ENCODE assay signal across 9 mouse cellular contexts in the genomic region with DNA sequence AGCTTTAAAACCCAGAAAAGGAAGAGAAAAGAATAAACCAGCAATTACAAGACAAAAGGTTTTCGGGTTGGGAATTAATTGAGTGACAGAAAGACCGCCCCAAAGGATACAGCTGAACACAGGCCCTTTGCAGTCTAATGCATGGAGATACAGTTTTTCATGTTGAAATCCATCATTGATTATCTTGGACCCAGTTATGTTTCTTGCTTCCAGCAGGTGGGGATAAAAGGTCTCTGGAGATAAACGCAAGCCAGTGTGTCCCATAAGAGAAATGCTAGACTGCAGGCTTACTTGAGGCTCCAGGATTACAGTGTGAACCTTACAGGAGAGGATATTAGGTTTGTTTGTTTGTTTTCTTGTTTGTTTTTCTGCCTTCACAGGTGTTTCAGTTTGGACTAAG.
DNase-seq lines count a peak whose midpoint lies in the region; ATAC-seq and TF ChIP-seq lines count a peak whose summit lies in the region.
"Had no signal": no experiment of that assay in that cellular context is flagged by ENCODE, and none has a peak within 500 bp of the region (broad histone marks: within the 10 kb centered on the region; RNA-seq: fewer than 3 reads in every experiment).

No protein-coding gene starts in this region.

- peak; percentile 38; the same call in 1 of the 2 replicates for ATAC-seq in neural tube, embryonic 12.5 days (ENCODE audit: low FRiP score, low read depth)
- peak; percentile 24; the same call in 1 of the 2 replicates for ATAC-seq in hindbrain, embryonic 16.5 days

- no peaks in the 10 kb centered on the region for H3K36me3 ChIP-seq in neural tube, embryonic 12.5 days
- no peaks in the 10 kb centered on the region for H3K36me3 ChIP-seq in hindbrain, embryonic 16.5 days (ENCODE audit: control insufficient read depth, insufficient read depth, low read length)
- H3K36me3 ChIP-seq: limb, embryonic 15.5 days had no signal

- H3K27me3 ChIP-seq in neural tube, embryonic 12.5 days (replicated peaks), result no peaks in the 10 kb centered on the region
- H3K27me3 ChIP-seq in hindbrain, embryonic 16.5 days (replicated peaks; ENCODE audit: control insufficient read depth, insufficient read depth, low read length), result no peaks in the 10 kb centered on the region
- H3K27me3 ChIP-seq: limb, embryonic 15.5 days had no signal

- H3K9ac ChIP-seq in neural tube, embryonic 12.5 days, result no peak overlapping the region
- H3K9ac ChIP-seq in hindbrain, embryonic 16.5 days (ENCODE audit: low read depth, low read length), result no peak overlapping the region
- H3K9ac ChIP-seq: limb, embryonic 15.5 days had no signal

- WGBS in neural tube, embryonic 12.5 days, result 22% methylated on average over 3 of the region's 3 CpGs
- 33% methylated on average over 3 of the region's 3 CpGs for WGBS in hindbrain, embryonic 16.5 days

- H3K4me1 ChIP-seq in neural tube, embryonic 12.5 days, result peaks cover 48% of the 10 kb centered on the region
- peaks cover 6% of the 10 kb centered on the region for H3K4me1 ChIP-seq in hindbrain, embryonic 16.5 days (ENCODE audit: control insufficient read depth, insufficient read depth, low read depth, low read length)

- H3K9me3 ChIP-seq in neural tube, embryonic 12.5 days, result no peaks in the 10 kb centered on the region
- H3K9me3 ChIP-seq in hindbrain, embryonic 16.5 days (ENCODE audit: control insufficient read depth, low read length), result no peaks in the 10 kb centered on the region
- H3K9me3 ChIP-seq: limb, embryonic 15.5 days had no signal

- no peak for DNase-seq in gastrocnemius, adult 2 months
- no peak for DNase-seq in gastrocnemius, adult 18-20 months (ENCODE audit: low spot score)
- no peak for DNase-seq in neural tube, embryonic 10.5 days (ENCODE audit: extremely low spot score, low spot score)
- DNase-seq in urinary bladder, postnatal 25 days (ENCODE audit: low spot score), result no peak
- no peak for DNase-seq in c-Kit-positive CD71-positive TER-119-positive erythroid progenitor cells, embryonic 14.5 days (ENCODE audit: low spot score)
- DNase-seq: cerebellum, adult 11 months had no signal

- intact Hi-C loops in gastrocnemius, adult 2 months (cut with DNase I), result loop anchor here (2.0 kb wide), 1 partner anchor 289 kb away; no protein-coding TSS in a partner anchor

- no peak overlapping the region for H3K4me3 ChIP-seq in gastrocnemius, adult 2 months
- no peak overlapping the region for H3K4me3 ChIP-seq in neural tube, embryonic 12.5 days
- H3K4me3 ChIP-seq in hindbrain, embryonic 16.5 days (ENCODE audit: low read length), result no peak overlapping the region
- H3K4me3 ChIP-seq: limb, embryonic 15.5 days had no signal

- no peak overlapping the region for H3K27ac ChIP-seq in gastrocnemius, adult 2 months
- H3K27ac ChIP-seq in neural tube, embryonic 12.5 days, result no peak overlapping the region
- H3K27ac ChIP-seq in hindbrain, embryonic 16.5 days (ENCODE audit: low read depth, low read length), result no peak overlapping the region
- H3K27ac ChIP-seq: limb, embryonic 15.5 days had no signal

- TF ChIP-seq CTCF in gastrocnemius, adult 2 months (IDR thresholded peaks at IDR 0.05), result peak; percentile 21; the same call in 1 of the 2 replicates

- 0 out of 2 replicates have a peak overlapping the region, but pooled peaks have one; percentile 18 for H3K4me2 ChIP-seq in neural tube, embryonic 12.5 days (replicated peaks)
- no peak overlapping the region for H3K4me2 ChIP-seq in hindbrain, embryonic 16.5 days (ENCODE audit: low read length)
- H3K4me2 ChIP-seq: limb, embryonic 15.5 days had no signal
